Mouse (Mus musculus) limb, embryonic 15.5 days (tissue): ENCODE data around the gene Naa35. TPM values are rescaled to one million over a fixed set of nuclear protein-coding genes. Genes with fewer than 3 reads are reported as not detected.

Source experiments
- ATAC-seq: fragments of 200-750 bp; cut with Nextera tagmentation; 2 replicates; pipeline ENCODE4 v1.8.0; 2017; ENCODE audit warnings: low read depth, moderate TSS enrichment; ENCODE audit not compliant: insufficient number of reproducible peaks, low FRiP score, low TSS enrichment
- H3K27ac ChIP-seq: fragments of 300-500 bp; sonication (generic); 2 replicates; pipeline ENCODE4 v1.5.1; 2015; ENCODE audit warnings: moderate library complexity, mild to moderate bottlenecking, inconsistent platforms
- H3K27me3 ChIP-seq: fragments of 300-500 bp; sonication (generic); 2 replicates; pipeline ENCODE4 v1.6.1; 2015; ENCODE audit warnings: inconsistent platforms
- H3K36me3 ChIP-seq: fragments of 300-500 bp; sonication (generic); 2 replicates; pipeline ENCODE4 v1.6.1; 2015; ENCODE audit warnings: inconsistent platforms
- H3K4me1 ChIP-seq: fragments of 300-500 bp; sonication (generic); 2 replicates; pipeline ENCODE4 v1.6.1; 2015; ENCODE audit warnings: inconsistent platforms
- H3K4me2 ChIP-seq: fragments of 300-500 bp; sonication (generic); 2 replicates; pipeline ENCODE4 v1.6.1; 2015; ENCODE audit warnings: mild to moderate bottlenecking, inconsistent platforms
- H3K4me3 ChIP-seq: fragments of 300-500 bp; sonication (generic); 2 replicates; pipeline ENCODE4 v1.5.1; 2015; ENCODE audit warnings: mild to moderate bottlenecking, inconsistent platforms
- H3K9ac ChIP-seq: fragments of 300-500 bp; sonication (generic); 2 replicates; pipeline ENCODE4 v1.6.1; 2015; ENCODE audit warnings: inconsistent platforms
- H3K9me3 ChIP-seq: fragments of 300-500 bp; sonication (generic); 2 replicates; pipeline ENCODE4 v1.6.1; 2016; ENCODE audit warnings: inconsistent platforms
- WGBS: fragments of 180-500 bp; shearing (Covaris S2); methylation state at CpG from one replicate; pipeline ENCODE4 v1.1.7; 2015; 5-methylcytosine and 5-hydroxymethylcytosine counted together
- polyA plus RNA-seq: library from polyadenylated mRNA; unstranded; fragments of >200 nt; fragmentation: Nextera tagmentation; extraction: Ambion mirVana; gene quantifications from 2 replicates; pipeline ENCODE4 v1.2.1, GENCODE M21; 2015

Naa35 gene
- polyA plus RNA-seq, 1 experiment from 2014 or later = 80.9 TPM

DNA sequence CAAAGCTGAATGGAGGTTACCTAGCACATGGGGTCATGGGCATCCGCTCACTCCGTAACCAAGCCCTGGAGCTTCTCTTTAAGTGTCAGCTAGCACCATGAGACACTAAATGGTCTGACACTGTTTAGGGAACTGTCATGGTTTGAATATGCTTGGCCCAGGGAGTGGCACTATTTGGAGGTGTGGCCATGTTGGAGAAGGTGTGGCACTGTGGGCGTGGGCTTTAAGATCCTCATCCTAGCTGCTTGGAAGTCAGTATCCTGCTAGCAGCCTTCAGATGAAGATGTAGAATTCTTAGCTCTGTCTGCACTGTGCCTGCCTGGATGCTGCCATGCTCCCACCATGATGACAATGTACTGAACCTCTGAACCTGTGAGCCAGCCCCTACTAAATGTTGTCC lies 75.3 kb downstream of the Naa35 start:
- Histone ChIP-seq H3K4me2 (no peak overlapping the region), H3K27me3 (no peaks in the 10 kb centered on the region), H3K9ac (no peak overlapping the region), H3K4me1 (no peaks in the 10 kb centered on the region), H3K4me3 (no peak overlapping the region), H3K9me3 (no peaks in the 10 kb centered on the region), H3K36me3 (peaks cover 16% of the 10 kb centered on the region; the same call in 1 of the 2 replicates), H3K27ac (no peak overlapping the region)
- WGBS = 97% methylated on average over 3 of the region's 3 CpGs
- ATAC-seq = no peak

DNA sequence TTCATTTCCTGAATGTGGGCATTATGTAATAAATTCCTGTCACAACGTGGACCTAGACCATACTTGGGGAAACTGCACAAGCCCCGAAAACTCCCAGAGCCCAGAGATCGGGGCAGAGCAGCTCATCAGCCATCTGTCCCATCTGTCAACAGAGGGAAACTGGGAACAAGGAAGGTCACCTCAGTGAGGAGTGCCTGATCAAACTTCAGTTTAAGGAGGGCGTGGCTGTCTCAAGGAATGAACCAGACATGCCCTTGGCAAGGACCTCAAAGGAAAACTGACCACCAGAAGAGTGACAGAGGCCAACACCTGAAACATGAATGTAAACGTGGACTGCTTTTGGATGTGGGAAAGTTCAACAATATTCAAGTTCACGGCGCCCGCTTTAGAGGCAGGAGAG lies 76.3 kb downstream of the Naa35 start:
- 91% methylated on average over 8 of the region's 8 CpGs for WGBS
- Histone ChIP-seq H3K36me3 (peaks cover 17% of the 10 kb centered on the region), H3K4me2 (no peak overlapping the region)

DNA sequence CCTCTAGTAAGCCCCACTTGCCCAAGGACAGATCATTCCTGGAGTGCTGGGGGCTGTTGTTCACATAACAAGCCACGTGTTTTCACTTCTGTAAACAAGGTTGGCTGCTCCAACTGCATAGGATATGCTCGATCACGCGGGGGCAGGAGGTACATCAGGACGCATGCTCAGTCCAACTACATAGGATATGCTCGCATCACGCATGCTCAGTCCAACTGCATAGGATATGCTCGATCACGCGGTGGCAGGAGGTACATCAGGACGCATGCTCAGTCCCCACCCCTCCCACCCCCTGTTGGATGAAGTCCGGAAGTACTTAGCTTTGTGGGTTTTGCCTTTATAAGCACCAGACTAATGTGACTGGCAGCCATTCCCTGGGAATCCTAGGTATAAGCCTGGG lies 76.9 kb downstream of the Naa35 start:
- Histone ChIP-seq H3K4me2 (no peak overlapping the region), H3K27ac (no peak overlapping the region), H3K27me3 (no peaks in the 10 kb centered on the region), H3K36me3 (peaks cover 17% of the 10 kb centered on the region), H3K9ac (no peak overlapping the region), H3K4me1 (no peaks in the 10 kb centered on the region), H3K9me3 (no peaks in the 10 kb centered on the region), H3K4me3 (no peak overlapping the region)
- ATAC-seq = no peak
- WGBS = 94% methylated on average over 12 of the region's 12 CpGs

More for the DNA sequence above, 76.3 kb downstream of the Naa35 start:
- Histone ChIP-seq H3K4me1 (no peaks in the 10 kb centered on the region), H3K9me3 (no peaks in the 10 kb centered on the region), H3K27me3 (no peaks in the 10 kb centered on the region), H3K27ac (no peak overlapping the region), H3K9ac (no peak overlapping the region), H3K4me3 (no peak overlapping the region)
- no peak for ATAC-seq

DNA sequence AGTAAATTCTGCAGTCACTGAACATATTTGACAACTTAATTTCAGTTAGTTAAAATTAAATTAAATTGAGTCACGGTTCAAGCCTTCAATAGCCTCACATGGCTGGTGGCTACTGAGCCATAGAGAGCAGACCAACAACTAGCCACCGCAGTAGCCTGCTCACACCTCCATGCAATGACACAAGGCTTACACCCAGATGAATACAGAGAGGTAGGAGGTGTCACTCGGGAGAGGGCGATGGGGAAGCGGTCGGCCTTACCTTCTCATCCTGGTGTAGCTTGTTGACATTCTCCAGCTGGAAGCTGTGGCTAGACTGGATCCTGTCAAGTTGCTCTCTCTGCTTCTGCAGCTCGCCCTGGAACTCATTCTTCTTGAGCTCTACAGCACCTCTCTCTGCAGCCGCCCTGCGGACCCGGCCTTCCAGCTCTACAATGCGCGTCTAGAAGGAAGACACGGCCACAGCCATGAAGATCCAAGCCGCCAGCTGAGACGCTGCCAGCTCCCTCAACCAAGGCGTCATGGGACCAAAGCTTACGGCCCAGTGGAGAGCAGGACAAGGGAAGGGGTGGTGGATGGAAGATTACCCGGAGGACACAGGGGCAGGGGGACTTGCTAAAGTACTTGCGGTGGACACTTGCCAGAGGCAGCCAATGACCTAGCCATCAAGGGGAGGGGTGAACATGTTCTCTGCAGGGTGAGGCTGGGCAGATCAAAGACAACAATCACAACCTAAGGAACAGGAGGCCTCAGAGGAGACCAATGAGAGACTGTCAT lies 79.1 kb downstream of the Naa35 start:
- H3K36me3 ChIP-seq = peaks cover 17% of the 10 kb centered on the region
- ATAC-seq = no peak

DNA sequence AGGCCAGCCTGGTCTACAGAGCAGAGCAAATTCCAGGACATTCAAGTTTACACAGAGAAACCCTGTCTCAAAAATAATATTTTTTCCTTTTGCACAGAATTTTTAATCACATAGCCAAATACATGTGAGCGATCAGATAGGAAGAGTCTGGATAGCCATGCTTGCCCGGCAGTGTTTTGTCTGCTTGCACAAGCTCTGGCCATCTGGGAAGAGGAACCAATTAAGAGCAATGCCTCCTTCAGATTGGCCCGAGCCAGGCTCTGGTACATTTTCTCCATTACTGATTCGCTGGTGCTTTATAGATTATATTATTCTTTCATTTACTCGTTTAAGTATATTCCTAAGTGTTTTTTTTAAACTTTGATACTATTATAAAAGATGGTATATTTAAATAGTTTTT lies 82.7 kb downstream of the Naa35 start:
- Histone ChIP-seq H3K27ac (no peak overlapping the region), H3K4me2 (no peak overlapping the region), H3K27me3 (no peaks in the 10 kb centered on the region), H3K36me3 (peaks cover 13% of the 10 kb centered on the region), H3K4me1 (peaks cover 10% of the 10 kb centered on the region), H3K9me3 (no peaks in the 10 kb centered on the region), H3K4me3 (no peak overlapping the region), H3K9ac (no peak overlapping the region)
- ATAC-seq = no peak
- 80% methylated on average over 5 of the region's 5 CpGs for WGBS

More for the DNA sequence above, 79.1 kb downstream of the Naa35 start:
- H3K4me1 ChIP-seq = peaks cover 7% of the 10 kb centered on the region; the same call in 1 of the 2 replicates
- H3K9me3 ChIP-seq = no peaks in the 10 kb centered on the region
- no peak overlapping the region for H3K27ac ChIP-seq
- H3K4me3 ChIP-seq = no peak overlapping the region
- WGBS = 88% methylated on average over 19 of the region's 19 CpGs
- no peaks in the 10 kb centered on the region for H3K27me3 ChIP-seq
- no peak overlapping the region for H3K9ac ChIP-seq
- H3K4me2 ChIP-seq = no peak overlapping the region

DNA sequence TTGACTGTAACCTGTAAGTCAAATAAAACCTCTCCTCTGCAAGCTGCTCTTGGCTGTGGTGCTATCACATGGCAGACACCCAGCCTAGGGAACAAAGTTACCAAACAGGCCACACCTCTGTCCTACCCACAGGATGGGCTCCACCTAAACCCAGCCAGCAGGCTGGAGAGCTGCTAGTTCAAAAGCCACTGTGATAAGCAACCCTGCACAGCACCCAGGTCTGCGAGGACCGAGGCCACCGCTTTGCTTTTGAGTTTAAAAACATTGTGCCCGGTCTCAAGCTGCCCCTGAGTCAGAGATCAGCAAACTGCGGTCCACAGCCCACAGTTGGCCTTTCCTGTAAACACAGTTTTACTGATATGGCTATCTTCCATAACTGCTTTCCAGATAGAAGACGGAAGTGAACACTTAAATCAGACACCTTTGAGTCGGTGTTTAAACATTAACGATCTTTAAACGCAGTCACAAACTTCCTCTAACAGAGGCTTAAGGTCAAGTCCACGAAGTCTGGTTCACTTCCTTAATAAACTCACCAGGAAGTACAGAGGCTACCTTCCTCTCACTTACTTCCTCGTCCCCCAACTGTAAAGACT lies 83.5 kb downstream of the Naa35 start:
- Histone ChIP-seq H3K9me3 (no peaks in the 10 kb centered on the region), H3K4me1 (peaks cover 13% of the 10 kb centered on the region), H3K9ac (no peak overlapping the region), H3K36me3 (peaks cover 13% of the 10 kb centered on the region), H3K27me3 (no peaks in the 10 kb centered on the region), H3K27ac (no peak overlapping the region), H3K4me2 (no peak overlapping the region), H3K4me3 (no peak overlapping the region)
- 49% methylated on average over 11 of the region's 11 CpGs for WGBS
- ATAC-seq = no peak

DNA sequence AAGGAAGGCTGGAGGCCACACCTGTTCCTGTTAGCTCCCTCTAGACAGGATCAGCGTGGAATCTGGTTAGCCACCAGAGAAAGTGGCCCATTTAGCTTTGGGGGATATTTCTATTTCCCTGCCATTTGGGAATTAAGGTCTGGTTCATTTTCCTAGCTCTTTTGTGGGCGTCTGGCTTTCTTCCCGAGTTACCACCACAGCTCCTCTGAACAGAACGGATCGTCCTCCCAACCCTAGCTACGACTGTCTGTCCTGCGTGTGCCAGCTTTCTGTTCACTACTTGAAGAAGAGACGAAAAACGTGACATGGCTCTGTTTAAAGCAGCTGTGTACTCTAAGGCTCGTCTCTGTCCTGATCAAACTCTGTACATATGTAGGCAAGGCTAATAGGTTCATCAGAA lies 84.9 kb downstream of the Naa35 start:
- 77% methylated on average over 10 of the region's 10 CpGs for WGBS
- Histone ChIP-seq H3K4me3 (no peak overlapping the region), H3K9ac (no peak overlapping the region), H3K9me3 (no peaks in the 10 kb centered on the region), H3K4me2 (no peak overlapping the region), H3K27me3 (no peaks in the 10 kb centered on the region), H3K36me3 (peaks cover 5% of the 10 kb centered on the region; the same call in 1 of the 2 replicates), H3K4me1 (peaks cover 23% of the 10 kb centered on the region), H3K27ac (no peak overlapping the region)
- ATAC-seq = no peak

DNA sequence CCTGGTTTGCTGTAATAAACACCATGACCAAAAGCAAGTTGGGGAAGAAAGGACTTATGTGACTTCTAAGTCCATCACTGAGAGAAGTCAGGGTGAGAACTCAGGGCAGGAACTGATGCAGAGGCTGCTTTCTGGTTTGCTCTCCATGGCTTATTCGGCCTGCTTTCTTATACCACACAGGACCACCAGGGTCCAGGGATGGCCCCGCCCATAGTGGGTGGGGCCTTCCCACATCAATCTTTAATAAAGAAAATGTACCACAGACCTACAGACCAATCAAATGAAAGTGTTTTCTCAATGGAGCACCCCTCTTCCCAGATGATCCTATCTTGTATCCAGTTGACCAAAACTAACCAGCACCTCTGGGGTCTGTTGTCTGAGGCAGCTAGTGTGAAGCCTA lies 86.5 kb downstream of the Naa35 start:
- Histone ChIP-seq H3K27me3 (no peaks in the 10 kb centered on the region), H3K9ac (no peak overlapping the region), H3K4me3 (no peak overlapping the region), H3K27ac (no peak overlapping the region), H3K4me1 (peaks cover 23% of the 10 kb centered on the region), H3K4me2 (no peak overlapping the region), H3K9me3 (no peaks in the 10 kb centered on the region), H3K36me3 (no peaks in the 10 kb centered on the region)
- 80% methylated on average over 2 of the region's 2 CpGs for WGBS
- no peak for ATAC-seq

DNA sequence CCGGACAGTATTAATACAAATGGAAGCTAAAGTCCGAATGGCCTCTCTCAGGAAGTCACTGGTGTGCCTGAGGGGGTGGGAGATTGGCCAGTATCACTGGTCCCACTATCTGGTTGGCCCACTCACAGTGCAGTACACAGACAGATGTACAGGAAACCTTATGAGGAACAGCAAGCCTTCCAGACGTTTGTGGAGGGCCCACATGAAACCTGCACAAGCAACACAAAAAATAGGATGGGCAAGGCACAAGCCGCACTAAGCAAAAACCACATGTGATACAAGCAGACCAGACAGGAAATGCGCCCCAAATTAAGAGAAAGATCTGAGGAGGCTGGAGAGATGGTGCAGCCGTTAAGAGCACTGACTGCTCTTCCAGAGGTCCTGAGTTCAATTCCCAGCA lies 87.2 kb downstream of the Naa35 start:
- H3K4me2 ChIP-seq = no peak overlapping the region
- H3K4me1 ChIP-seq = peaks cover 23% of the 10 kb centered on the region
- no peaks in the 10 kb centered on the region for H3K36me3 ChIP-seq
- H3K9me3 ChIP-seq = no peaks in the 10 kb centered on the region
- H3K27ac ChIP-seq = no peak overlapping the region
- H3K4me3 ChIP-seq = no peak overlapping the region
- H3K27me3 ChIP-seq = no peaks in the 10 kb centered on the region
- no peak overlapping the region for H3K9ac ChIP-seq
- WGBS = 66% methylated on average over 6 of the region's 6 CpGs
- no peak for ATAC-seq

DNA sequence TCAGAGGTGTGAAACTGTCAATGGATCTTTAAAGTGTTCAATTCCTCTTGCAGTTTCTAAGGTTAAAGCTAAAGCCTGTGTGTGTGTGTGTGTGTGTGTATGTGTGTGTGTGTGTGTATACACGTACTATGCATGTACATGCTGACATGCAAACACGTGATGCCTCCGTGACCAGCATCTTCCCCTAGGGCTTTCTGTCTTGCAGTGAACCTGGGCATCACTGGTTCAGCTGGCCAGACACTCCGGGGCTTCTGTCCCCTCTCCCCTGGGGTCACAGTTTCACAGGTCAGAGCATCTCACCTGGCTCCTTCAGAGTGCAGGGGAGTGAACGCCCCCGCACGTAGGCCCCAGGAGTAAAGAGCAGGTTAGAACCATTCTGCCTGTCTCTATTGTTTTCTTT lies 88.5 kb downstream of the Naa35 start:
- Histone ChIP-seq H3K4me3 (no peak overlapping the region), H3K4me2 (0 out of 2 replicates have a peak overlapping the region, but pooled peaks have one; percentile 0), H3K27ac (no peak overlapping the region), H3K9ac (no peak overlapping the region), H3K27me3 (no peaks in the 10 kb centered on the region), H3K4me1 (peaks cover 18% of the 10 kb centered on the region), H3K9me3 (no peaks in the 10 kb centered on the region), H3K36me3 (no peaks in the 10 kb centered on the region)
- 49% methylated on average over 7 of the region's 7 CpGs for WGBS
- ATAC-seq = no peak

DNA sequence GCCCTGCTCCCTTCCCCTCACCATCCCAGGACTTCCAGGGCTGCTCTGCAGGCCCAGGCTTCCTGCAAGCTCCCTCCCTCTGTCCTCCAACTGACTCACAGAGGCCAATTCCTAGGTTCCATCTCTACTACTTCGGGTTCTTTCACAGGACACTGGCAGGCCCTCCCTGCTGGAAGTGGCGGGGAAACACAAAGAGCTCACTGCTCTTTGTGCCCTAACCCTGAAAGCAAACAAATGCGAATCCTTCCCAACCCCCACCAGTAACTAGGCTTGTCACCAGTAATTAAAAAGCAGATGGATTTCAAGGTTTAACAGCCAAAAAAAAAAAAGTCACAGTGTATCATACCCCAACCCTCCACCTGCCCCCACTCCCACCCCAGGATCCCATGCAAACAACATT lies 89.2 kb downstream of the Naa35 start:
- 29% methylated on average over 3 of the region's 3 CpGs for WGBS
- Histone ChIP-seq H3K27ac (no peak overlapping the region), H3K27me3 (no peaks in the 10 kb centered on the region), H3K9me3 (no peaks in the 10 kb centered on the region), H3K4me2 (peak overlapping the region; percentile 79; the same call in 1 of the 2 replicates), H3K4me1 (peaks cover 16% of the 10 kb centered on the region), H3K4me3 (peak overlapping the region; percentile 79), H3K9ac (no peak overlapping the region), H3K36me3 (no peaks in the 10 kb centered on the region)
- ATAC-seq = no peak

DNA sequence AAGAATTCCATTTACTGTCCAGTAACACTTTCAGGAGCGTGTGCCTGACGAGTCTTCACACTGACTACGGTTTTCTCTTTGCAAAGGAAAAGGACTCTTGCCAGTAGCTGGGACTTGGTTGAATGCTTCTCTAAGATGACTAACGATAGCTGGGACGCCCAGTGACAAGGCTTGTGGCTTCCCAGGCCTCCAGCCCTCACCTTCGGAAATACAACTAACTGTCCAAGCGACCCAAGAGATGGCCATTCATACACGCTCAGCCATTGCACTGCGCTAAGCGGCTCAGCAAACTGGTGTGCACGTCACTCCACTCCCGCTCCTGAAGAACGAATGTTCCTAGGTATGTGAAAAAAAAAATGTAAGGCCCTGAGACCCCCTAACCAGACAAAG lies 89.7 kb downstream of the Naa35 start:
- Histone ChIP-seq H3K4me1 (peaks cover 16% of the 10 kb centered on the region), H3K9ac (no peak overlapping the region), H3K36me3 (no peaks in the 10 kb centered on the region), H3K27ac (peak overlapping the region; percentile 82; the same call in 1 of the 2 replicates), H3K9me3 (no peaks in the 10 kb centered on the region), H3K27me3 (no peaks in the 10 kb centered on the region), H3K4me3 (peak overlapping the region; percentile 79), H3K4me2 (peak overlapping the region; percentile 79)
- ATAC-seq = no peak
- 2% methylated on average over 13 of the region's 13 CpGs for WGBS
